Mouse (Mus musculus): ENCODE measurements at regions not wholly inside any gene's neighbourhood (a gene's known extent, or its start where the extent isn't known, plus 50 kb on each side); places are given as distances from the start of the nearest gene placed in this dataset.

- DNase-seq, result no peak
Observed at GRCm38 (mm10) chr16:95809127-95809876, 107.4 kb downstream of the Ets2 start.

DNA sequence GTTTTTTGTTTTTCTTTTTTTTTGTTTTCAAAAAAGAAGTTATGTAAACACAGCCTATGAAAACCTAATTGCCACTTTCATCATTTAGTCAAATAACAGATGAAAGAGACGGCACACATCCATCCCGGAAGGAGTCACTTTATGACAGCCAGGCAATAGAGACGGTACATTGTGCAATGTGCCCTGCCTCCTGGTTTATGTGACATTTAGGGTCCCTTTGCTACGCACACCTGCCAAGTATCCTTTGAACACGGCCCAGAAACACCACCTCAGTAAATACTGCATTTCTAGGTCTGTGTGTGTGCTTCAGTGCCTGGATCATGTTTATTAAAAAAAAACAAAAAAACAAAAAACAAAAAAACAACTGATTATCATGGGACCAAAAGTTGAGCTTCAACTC lies 104.6 kb downstream of the Ets2 start:
- DNase-seq, result no peak

DNA sequence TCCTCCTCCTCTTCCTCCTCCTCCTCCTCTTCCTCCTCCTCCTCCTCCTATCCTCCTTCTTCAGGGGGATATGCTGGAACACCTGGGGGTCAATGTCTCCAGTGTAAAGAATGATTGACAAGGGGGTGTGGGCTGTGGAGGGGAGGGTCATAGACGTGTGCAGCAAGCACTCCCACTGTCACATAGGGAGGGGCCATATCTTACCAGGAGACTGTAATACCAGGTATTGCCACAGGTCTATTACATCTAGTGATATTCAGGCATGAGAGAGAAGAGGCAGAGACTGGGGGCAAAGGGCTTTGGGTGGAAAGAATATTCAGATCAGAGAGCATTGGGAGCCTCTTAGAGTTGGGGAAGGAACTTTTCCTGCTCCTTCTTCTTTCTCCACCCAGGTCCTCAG lies 102.3 kb downstream of the Ets2 start:
- DNase-seq, result no peak

- no peak for DNase-seq
Observed at GRCm38 (mm10) chr16:95802641-95803040, 100.8 kb downstream of the Ets2 start.

DNA sequence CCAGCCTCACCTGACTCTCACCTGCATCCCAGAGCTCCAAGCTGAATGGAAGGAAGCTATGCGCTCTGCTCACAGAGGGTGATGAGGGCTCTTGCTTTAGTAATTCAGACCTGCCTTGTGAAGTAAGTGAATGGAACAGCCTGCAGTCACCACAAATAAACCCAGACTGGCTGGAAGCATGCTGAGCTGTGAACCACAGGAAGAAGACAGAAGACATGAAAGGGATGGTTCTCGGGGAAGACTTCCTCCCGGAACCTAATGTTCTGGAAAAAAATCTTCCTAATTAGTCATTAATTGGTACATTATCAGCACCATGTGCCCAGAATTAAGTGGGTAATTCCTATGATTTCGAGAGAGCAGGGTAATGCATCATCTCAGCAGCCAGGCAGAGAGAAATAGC lies 100.3 kb downstream of the Ets2 start:
- no peak for DNase-seq

- no peak for DNase-seq
Observed at GRCm38 (mm10) chr16:95800911-95801442, 99.1 kb downstream of the Ets2 start.

- no peak for DNase-seq
Observed at GRCm38 (mm10) chr16:95798582-95798981, 96.7 kb downstream of the Ets2 start.

DNA sequence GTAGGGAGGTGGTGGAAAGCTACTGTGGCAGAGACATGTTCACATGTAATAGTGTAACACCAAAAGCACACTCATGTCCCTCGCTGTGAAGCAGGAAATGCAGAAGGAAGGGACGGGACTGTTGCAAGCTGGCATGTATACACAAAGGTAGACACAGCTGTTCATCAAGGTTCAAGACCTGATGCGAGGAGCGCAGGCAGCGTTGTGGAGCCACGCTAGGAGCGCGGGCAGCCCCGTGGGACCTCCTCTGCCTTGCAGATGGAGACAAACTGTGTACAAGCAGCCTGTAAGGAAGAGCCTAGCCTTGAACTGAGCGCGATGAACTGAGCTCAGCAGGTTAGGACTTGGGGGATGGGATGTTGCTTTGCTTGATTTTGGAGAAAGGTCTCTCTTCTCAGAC lies 96.2 kb downstream of the Ets2 start:
- no peak for DNase-seq

DNA sequence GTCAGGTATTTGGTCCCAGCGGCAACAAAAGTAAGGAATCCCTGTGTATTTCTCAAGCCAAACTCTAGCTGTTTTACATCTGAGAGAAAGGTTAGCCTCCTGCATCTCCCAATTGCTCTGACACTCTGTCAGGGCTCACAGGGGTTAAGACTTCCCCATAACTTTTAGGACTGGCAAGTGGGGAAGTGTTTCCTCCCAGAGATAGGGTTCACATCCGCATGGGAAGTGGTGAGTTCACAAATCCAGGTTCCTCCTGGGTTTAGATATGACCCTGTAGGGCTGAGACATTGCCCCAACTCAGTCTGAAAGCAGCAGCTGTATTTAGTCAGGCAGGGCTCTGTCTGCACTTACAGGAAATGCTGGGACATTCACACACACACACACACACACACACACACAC lies 95.3 kb downstream of the Ets2 start:
- no peak for DNase-seq

- no peak for DNase-seq
Observed at GRCm38 (mm10) chr16:95794876-95795275, 93.0 kb downstream of the Ets2 start.

DNA sequence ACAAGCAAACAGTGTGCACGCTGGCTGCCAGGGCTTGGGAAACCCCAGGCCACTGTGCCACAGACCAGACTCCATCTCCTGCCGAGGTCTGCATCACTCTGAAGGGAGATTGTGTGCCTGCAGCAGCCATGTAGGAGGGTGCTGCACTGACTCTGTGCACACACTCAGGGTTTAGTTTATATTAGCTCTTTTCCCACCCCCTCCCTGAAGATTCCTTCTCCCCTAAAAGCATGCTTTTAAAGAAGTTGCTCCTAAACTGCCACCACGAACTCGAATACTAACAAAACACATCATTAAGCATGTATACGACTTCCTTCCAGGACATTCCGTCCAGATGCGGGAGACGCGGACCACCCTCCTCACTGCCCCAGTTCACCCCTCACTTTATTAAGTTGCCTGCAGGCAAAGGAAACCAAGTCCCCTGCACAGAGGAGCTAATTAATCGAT lies 92.4 kb downstream of the Ets2 start:
- DNase-seq, result no peak

DNA sequence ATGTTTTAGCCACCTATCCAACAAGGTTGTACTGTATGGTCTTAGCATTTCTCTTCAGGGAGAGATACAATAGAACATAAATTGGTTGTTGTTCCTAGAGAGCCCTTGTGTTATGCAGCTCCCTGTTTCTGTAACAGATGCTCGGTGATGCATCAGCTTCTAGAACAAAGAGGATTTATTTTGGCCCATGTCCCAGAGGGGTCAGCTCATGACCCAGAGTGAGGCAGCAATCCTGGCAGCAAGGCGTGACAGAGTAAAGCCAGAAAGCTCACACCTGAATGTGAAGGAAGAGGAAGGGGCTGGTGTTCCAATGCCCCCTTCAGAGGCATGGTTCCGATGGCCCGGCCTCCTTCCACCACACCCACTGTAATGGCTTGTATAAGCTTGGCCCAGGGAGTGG lies 88.8 kb downstream of the Ets2 start:
- DNase-seq, result peak in 1 of 2 experiments; percentile 22

GRCm38 (mm10) chr16:95789548-95789947 lies 87.7 kb downstream of the Ets2 start:
- DNase-seq, result no peak

GRCm38 (mm10) chr16:95781681-95782080 lies 79.8 kb downstream of the Ets2 start:
- DNase-seq, result no peak

DNA sequence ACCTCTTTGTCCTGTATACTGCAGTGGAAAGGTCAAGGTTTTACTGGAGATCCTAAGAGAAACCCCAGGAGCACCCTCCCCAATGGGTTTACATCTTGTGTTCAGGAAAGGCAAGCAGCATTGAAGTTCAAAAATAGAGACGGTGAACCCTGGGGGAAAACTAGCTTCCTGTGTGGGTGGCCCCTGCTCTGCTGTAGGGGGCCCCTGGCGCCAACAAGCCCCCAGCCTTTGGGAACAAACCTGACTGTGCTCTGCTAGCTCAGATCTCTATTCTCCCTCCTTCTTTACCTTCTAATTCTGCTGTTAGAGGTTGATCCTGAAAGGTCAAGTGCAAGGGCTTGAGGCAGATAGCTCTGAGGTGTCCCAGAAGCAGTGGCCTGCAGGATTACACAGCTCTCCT lies 78.6 kb downstream of the Ets2 start:
- no peak for DNase-seq

GRCm38 (mm10) chr16:95778845-95779722 lies 77.2 kb downstream of the Ets2 start:
- DNase-seq, result no peak

GRCm38 (mm10) chr16:95778173-95778572 lies 76.3 kb downstream of the Ets2 start:
- DNase-seq, result no peak

- DNase-seq, result no peak
Observed at GRCm38 (mm10) chr16:95776610-95777363, 74.9 kb downstream of the Ets2 start.

DNA sequence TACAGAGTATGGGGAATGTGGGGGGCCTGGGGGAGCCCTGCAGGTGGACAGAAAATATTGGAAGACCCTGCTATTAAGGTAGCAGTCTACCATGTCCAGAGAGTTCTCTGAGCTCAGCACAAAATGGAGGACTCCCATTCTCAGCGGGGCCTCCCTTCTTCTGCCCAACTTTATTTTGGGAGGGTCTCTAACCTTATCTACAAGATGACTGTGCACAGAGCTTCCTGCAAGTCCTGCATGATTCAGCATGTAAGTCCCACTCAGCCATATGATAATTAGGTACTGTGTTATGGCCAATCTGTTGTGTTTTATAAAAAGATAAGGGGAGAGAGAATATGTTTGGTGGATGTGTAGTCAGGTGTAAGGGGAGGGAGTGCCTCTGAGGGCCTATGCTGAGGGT lies 74.1 kb downstream of the Ets2 start:
- no peak for DNase-seq

DNA sequence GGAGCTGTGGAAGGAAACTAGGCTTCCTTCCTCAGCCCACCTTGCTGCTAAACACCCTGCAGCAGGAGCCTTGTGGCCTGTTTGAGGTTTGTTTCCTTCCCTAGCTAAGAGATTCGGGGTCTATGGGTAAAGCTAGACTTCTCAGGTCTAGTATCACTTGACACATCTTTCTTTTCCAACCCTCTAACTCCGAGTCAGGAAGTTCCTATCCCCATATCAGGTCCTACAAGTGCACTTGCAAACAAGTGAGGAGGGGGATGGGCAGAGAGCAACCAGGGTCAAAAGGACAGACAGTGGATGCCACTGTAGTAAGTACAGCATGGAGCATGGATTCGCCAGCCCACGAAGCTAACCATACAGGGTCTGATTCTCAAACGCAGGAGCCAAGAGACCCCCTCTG lies 73.5 kb downstream of the Ets2 start:
- DNase-seq, result no peak

- DNase-seq, result no peak
Observed at GRCm38 (mm10) chr16:95773151-95773550, 71.3 kb downstream of the Ets2 start.

All from kidney, adult 8-10 months (tissue).